Mouse (Mus musculus) bone marrow macrophage, adult 2 months (primary cell): Measurements from ENCODE around the gene Smpdl3b.

Experiments used
- CTCF ChIP-seq: IDR thresholded peaks from 2 replicates; pipeline ENCODE4 v1.5.1; 2012; ENCODE audit warnings: low read depth, mild to moderate bottlenecking, low read length, moderate library complexity
- POLR2A ChIP-seq: IDR thresholded peaks from 2 replicates; pipeline ENCODE4 v1.6.1; 2012; ENCODE audit warnings: mild to moderate bottlenecking, low read depth, low read length, borderline replicate concordance

GRCm38 (mm10) chr4:132771776-132772175 is 14.7 kb upstream of the Smpdl3b start:
- TF ChIP-seq CTCF: no peak
- no peak for TF ChIP-seq POLR2A
